Mouse (Mus musculus) MEL (cell line): ENCODE measurements around the gene Kcna6.

Experiments
- CTCF ChIP-seq, 3 experiments: IDR thresholded peaks in 2 of 3; conservative IDR thresholded peaks in 1 of 3; 2 replicates each; pipeline ENCODE4 v1.5.1; 2011 to 2012; ENCODE audit warnings: low read length in 3 of 3, low read depth in 2 of 3, mild to moderate bottlenecking in 2 of 3, improper control_type of control experiment in 1 of 3, inconsistent platforms in 1 of 3, mixed read lengths in 1 of 3, moderate library complexity in 1 of 3; ENCODE audit not compliant: control insufficient read depth in 1 of 3, insufficient read depth in 1 of 3, poor library complexity in 1 of 3, severe bottlenecking in 1 of 3
- HCFC1 ChIP-seq: IDR thresholded peaks from 2 replicates; pipeline ENCODE4 v1.6.1; 2012; ENCODE audit warnings: low read depth, mild to moderate bottlenecking, inconsistent platforms, low read length, improper control_type of control experiment, moderate library complexity
- KAT2A ChIP-seq: conservative IDR thresholded peaks from 2 replicates; pipeline ENCODE4 v1.6.1; 2012; ENCODE audit warnings: low read depth, low read length, improper control_type of control experiment, inconsistent platforms
- MAX ChIP-seq: IDR thresholded peaks from 2 replicates; pipeline ENCODE4 v1.6.1; 2011; ENCODE audit warnings: low read length, improper control_type of control experiment
- POLR2AphosphoS2 ChIP-seq: IDR thresholded peaks from 2 replicates; pipeline ENCODE4 v1.6.1; 2011; ENCODE audit warnings: low read length, improper control_type of control experiment
- TCF12 ChIP-seq: IDR thresholded peaks from 2 replicates; pipeline ENCODE4 v1.6.1; 2014; ENCODE audit warnings: low read depth, mild to moderate bottlenecking, inconsistent platforms, low read length, improper control_type of control experiment, moderate library complexity

- TF ChIP-seq CTCF (IDR thresholded peaks at IDR 0.05 in 2 of 3, conservative IDR thresholded peaks at IDR 0.05 in 1 of 3; ENCODE audit: control insufficient read depth in 1 of 3, insufficient read depth in 1 of 3, low read depth in 2 of 3, low read length in 3 of 3, poor library complexity in 1 of 3, severe bottlenecking in 1 of 3) (no peak), TCF12 (no peak), MAX (no peak), KAT2A (no peak), POLR2AphosphoS2 (no peak), HCFC1 (no peak)
These were observed 7.8 kb downstream of the Kcna6 start for GRCm38 (mm10) chr6:126732645-126733044.
